Mouse (Mus musculus) embryo, embryonic 9.5 days (tissue): Measurements from ENCODE around the gene Taldo1.
A peak's percentile ranks its signal among the peaks of the same experiment; 100 is the strongest.

Experiments
- DNase-seq: peaks from one replicate; pipeline ENCODE4 v3.0.0-alpha.2; 2017; ENCODE audit errors: extremely low spot score

The Taldo1 gene

DNA sequence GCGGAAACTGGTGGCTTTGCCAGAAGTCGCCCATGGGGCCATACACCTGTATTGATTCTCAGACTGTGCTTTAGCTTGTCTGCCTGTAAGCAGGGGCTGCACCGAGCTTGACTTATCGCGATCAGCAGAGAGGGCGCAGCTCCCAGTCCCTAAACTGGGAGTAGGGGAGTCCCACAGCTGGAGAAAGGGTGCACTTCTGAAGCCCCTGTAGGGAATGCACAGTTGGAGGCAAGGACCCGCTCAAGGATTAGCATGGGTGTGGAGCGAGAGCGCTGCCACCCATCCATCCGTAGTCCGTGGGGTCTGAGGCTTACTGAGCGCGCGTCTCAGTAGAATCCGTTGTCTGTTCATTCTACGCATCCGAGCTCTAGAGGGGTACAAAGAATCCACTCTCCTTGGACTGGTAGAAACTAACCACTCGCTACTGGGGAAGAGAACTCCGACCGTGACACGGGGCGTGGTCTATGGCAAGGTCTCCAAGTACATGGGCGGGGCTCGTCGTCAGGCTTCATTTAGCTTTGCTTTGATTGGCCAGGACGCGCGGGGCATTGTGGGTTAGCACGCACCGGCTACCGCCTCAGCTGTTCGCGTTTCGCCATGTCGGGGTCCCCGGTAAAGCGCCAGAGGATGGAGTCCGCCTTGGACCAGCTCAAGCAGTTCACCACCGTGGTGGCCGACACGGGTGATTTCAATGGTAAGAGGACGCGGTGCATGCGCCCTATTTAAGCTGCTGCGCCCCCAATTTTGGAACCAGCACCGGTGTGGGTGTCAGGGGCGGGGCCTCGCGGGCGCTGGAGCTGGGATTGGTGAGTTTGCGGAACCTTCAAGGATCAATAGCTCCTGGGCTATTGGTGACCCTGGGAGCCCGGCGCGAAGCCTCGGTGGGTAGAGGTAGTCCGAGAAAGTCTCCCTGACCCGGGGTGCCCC is at the start of gene Taldo1:
TSS of gene Taldo1 (plus strand) at position 575 of the 927 bp plus-strand sequence.
- peak; percentile 96 for DNase-seq

DNA sequence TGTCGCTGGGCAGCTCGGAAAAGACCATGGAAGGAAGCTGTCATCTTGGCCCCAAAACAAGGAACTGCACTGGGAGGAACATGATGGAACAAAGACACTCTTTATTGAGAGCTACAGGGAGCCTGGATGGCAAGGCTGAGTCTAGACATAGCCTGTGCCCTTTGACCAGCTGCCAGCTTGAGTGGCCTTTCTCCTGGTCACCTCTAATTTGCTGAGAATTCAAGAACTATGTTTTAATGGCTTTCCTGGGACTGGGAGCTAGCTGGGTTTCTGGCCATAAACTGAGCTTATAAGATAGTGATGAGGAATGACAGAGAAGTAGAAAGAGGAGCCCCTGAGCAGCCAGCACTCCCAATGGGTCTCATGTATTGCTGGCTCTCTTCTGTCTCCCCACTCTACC is 48.8 kb upstream of the Taldo1 start:
- no peak for DNase-seq

DNA sequence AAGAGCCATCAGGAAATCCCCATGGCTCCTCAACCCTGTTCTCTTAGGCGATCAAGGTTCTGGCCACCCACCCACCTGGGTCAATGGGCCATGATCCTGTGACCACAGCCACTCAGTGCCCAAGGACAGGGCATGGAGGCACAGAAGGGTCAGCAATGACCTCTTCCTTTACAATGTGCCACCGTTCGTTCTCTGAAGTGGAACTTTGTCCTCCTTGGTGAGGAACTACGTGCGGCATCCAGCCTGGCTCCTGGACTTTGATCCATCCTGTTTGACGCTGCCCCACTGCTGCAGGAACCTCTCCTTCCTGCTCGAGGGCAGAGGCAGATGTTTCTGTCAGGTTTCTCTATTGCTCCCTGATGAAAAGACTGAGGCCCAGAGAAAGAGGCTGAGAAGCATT is 48.3 kb upstream of the Taldo1 start:
- DNase-seq: no peak

GRCm38 (mm10) chr7:141344787-141345186 is 47.2 kb upstream of the Taldo1 start:
- DNase-seq: no peak

GRCm38 (mm10) chr7:141351061-141351460 is 40.9 kb upstream of the Taldo1 start:
- no peak for DNase-seq

DNA sequence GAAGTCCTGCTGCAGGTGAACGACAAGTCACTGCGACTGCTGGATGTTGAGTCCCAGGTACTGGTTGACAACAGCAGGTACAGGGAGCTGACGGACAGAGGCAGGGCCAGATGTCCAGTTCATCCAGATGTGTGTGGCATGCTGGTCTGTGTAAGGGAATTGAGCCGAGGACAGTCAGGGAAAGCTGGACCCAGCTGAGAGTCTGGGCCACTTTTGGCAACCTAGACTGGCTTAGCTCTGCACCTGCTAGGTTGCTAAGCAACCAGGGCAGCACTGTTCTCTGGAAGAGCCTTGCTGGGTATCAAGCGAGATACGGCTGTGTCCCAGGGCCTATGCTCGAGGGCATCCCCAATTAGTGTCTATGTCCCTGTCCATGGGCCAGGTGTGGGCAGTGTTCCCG is 36.9 kb upstream of the Taldo1 start:
- DNase-seq: no peak

GRCm38 (mm10) chr7:141355626-141356326 is 36.2 kb upstream of the Taldo1 start:
- DNase-seq: no peak

DNA sequence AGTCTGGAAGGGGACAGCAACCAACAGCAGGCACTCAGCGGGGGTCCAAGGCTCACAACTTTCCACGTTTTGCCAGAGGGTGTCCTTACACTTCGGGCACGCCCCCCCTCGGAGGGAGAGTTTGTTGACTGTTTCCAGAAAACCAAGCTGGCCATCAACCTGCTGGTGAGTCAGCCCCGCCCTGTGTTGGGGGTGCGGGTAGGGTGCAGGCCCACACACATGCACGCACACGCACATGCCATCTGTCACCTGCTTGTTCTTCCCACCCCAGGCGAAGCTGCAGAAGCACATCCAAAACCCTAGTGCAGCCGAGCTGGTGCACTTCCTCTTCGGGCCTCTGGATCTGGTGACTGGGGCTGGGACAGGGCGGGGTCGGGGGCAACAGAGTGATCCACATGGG is 35.0 kb upstream of the Taldo1 start:
- no peak for DNase-seq

- no peak for DNase-seq
Measured at GRCm38 (mm10) chr7:141361510-141361909, 30.5 kb upstream of the Taldo1 start.

- DNase-seq: peak; percentile 70
Measured at GRCm38 (mm10) chr7:141363106-141363751, 28.8 kb upstream of the Taldo1 start.

DNA sequence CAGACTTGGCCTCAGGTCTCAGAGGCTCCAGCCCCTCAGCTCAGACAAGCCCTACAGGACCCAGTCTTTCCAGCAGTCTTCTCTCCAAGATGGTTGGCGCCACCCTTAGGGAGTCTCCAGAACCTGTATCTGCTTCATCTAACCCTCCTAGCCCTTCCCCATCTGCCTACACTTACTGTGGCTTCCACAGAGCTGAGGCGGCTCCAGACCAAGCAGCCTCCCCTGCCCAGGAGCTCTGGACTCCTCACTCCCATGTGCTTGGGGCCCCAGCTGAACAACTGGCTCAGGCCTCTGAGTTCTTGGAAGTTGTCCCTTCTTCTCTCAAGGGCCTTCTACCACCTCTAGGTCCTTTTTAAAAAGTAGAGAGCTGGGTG is 28.3 kb upstream of the Taldo1 start:
- DNase-seq: no peak

GRCm38 (mm10) chr7:141364349-141365048 is 27.5 kb upstream of the Taldo1 start:
- no peak for DNase-seq

- no peak for DNase-seq
Measured at GRCm38 (mm10) chr7:141365049-141365445, 27.0 kb upstream of the Taldo1 start.

GRCm38 (mm10) chr7:141367358-141367757 is 24.6 kb upstream of the Taldo1 start:
- DNase-seq: no peak

DNA sequence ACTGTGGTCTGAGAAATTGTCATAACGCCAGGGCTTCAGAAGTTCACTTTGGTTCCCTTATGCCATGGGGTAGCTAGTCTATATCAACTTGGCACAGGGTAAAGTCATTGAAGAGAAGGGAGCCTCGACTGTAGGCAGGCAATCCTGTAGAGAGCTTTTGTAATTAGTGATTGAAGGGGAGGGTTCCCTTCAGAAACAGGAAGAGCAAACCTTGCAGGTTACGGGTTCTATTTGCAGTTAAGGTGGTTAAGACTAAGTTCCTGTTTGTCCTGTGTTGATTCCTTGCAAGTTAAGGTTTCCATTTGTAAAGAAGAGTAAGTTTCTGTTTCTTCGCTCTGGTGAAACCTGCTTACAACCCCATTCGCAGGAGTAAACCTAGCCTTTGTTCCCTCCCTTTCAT is 22.1 kb upstream of the Taldo1 start:
- no peak for DNase-seq

- DNase-seq: no peak
Measured at GRCm38 (mm10) chr7:141371942-141372595, 19.9 kb upstream of the Taldo1 start.

GRCm38 (mm10) chr7:141373611-141374010 is 18.4 kb upstream of the Taldo1 start:
- no peak for DNase-seq

GRCm38 (mm10) chr7:141374399-141374798 is 17.6 kb upstream of the Taldo1 start:
- DNase-seq: no peak

DNA sequence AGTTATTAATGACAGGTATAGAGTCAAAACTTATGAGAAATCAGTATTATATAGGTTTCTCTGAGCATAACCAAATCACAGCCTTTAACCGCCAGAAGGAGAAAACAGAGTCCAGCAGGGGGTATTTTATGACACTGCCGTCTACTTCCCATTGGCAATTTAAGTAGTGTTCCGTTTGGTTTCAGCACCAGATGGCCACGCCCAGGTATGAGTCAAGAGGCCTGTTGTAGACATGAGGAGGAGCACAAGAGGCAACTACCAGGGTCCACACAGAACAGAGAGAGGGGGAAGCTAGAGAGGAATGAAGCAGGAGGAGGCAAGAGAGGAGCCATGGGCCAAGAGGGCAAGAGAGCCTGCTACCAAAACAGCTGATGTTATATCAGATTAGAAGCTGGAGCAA is 12.4 kb upstream of the Taldo1 start:
- DNase-seq: no peak

DNA sequence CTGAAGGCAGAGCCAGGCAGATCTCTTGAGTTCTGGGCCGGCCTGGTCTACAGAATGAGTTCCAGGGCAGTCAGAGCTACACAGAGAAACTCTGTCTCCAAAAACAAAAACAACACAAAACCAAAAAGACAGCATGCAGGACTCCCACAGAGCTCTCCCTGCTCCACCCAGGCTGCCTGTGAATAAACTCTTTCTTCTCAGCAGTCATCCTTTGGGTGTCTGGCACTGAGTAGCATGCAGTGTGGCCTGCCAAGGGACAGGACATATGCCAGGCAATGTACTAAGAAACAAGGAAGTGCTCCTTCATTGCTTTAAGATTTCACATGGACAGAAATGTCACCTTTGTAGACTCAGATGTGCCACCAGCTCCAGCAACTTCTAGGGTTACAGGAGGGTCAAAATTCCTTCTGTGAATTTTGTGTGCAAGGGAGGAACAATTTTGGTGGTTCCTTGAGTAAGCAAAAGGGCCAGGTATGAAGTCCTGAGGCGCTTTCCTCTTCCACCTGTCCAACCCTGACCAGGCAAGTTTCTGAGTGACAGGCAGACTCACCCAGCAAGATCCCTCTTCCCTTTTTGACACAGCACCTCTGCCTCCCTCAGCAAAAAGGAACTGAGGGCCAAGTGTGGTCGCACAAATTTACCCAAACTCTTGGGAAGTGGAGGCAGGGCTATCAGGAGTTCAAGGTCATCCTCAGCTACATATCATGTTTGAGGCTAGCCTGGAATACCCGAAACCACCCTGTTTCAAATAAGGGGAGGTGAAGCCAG is 10.7 kb upstream of the Taldo1 start:
- DNase-seq: no peak
